Mouse (Mus musculus) embryonic fibroblast, embryonic 13.5 days (primary cell): Measurements from ENCODE around the gene Sfxn5.

Source experiments
- CTCF ChIP-seq: IDR thresholded peaks from 2 replicates; pipeline ENCODE4 v1.5.1; 2011; ENCODE audit warnings: mild to moderate bottlenecking, control low read depth, low read length, moderate library complexity, borderline replicate concordance; ENCODE audit not compliant: insufficient read depth
- POLR2A ChIP-seq: IDR thresholded peaks from 2 replicates; pipeline ENCODE4 v1.6.1; 2011; ENCODE audit warnings: low read depth, mild to moderate bottlenecking, control low read depth, low read length, moderate library complexity

DNA sequence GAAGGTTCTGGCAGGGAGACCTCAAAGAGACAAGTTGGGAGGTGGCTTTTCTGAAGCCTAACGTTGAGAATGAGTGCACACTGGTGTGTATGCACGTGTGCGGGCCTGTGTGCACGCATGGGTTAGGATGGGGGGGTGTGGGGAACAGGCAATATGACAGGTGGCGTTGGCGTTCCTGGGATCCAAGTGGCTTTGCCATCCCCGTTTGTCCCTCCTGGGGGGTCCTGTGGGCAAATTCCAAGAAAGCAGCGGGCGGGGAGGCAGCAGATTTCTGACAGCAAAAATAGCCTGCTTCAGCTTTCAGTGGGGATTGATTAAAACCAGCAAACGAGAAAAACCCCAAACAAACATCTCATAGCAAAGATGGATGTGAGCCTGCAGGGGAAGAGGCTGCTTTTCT is 110.7 kb downstream of the Sfxn5 start:
- TF ChIP-seq CTCF (no peak), POLR2A (no peak)
